Mouse (Mus musculus) C2C12 (cell line): ENCODE measurements around the gene Plekhg1. TPM values are rescaled to one million over a fixed set of nuclear protein-coding genes. Genes with fewer than 3 reads are reported as not detected.

Experiments used
- H3K27me3 ChIP-seq: one replicate; pipeline ENCODE4 v1.6.1; 2011; ENCODE audit not compliant: control insufficient read depth, insufficient read depth, insufficient read length
- H3K36me3 ChIP-seq: one replicate; pipeline ENCODE4 v1.6.1; 2011; ENCODE audit not compliant: control insufficient read depth, insufficient read depth
- H3K4me3 ChIP-seq: one replicate; pipeline ENCODE4 v1.5.1; 2011; ENCODE audit warnings: mild to moderate bottlenecking, control low read depth; ENCODE audit not compliant: poor library complexity, insufficient read depth, severe bottlenecking
- H3K79me2 ChIP-seq: one replicate; pipeline ENCODE4 v1.6.1; 2011; ENCODE audit not compliant: control insufficient read depth, insufficient read depth
- H3K79me3 ChIP-seq: one replicate; pipeline ENCODE4 v1.6.1; 2011; ENCODE audit warnings: low read depth, control low read depth
- H3ac ChIP-seq: one replicate; pipeline ENCODE3; 2011; ENCODE audit warnings: low read depth; ENCODE audit not compliant: control insufficient read depth, insufficient read length
- CEBPB ChIP-seq: IDR thresholded peaks from one replicate; pipeline ENCODE4 v1.6.1; 2011; ENCODE audit warnings: low read depth, mild to moderate bottlenecking, control low read depth, moderate library complexity
- CTCF ChIP-seq: IDR thresholded peaks from one replicate; pipeline ENCODE4 v1.5.1; 2011; ENCODE audit not compliant: control insufficient read depth, insufficient read depth, insufficient read length
- FOSL1 ChIP-seq: IDR thresholded peaks from one replicate; pipeline ENCODE4 v1.8.0; 2011; ENCODE audit warnings: mild to moderate bottlenecking, low read length; ENCODE audit not compliant: poor library complexity, insufficient read depth, severe bottlenecking
- MAX ChIP-seq: IDR thresholded peaks from one replicate; pipeline ENCODE4 v1.6.1; 2011; ENCODE audit warnings: mild to moderate bottlenecking, control low read depth
- MYOD1 ChIP-seq: IDR thresholded peaks from one replicate; pipeline ENCODE4 v1.6.1; 2011; ENCODE audit warnings: low read depth; ENCODE audit not compliant: control insufficient read depth, insufficient read length
- MYOG ChIP-seq: IDR thresholded peaks from one replicate; pipeline ENCODE4 v1.6.1; 2011; ENCODE audit not compliant: control insufficient read depth, insufficient read length; ENCODE audit errors: extremely low read depth
- USF1 ChIP-seq: IDR thresholded peaks from one replicate; pipeline ENCODE4 v1.6.1; 2011; ENCODE audit warnings: low read depth, mild to moderate bottlenecking, control low read depth, moderate library complexity
- polyA plus RNA-seq: library from polyadenylated mRNA; unstranded; fragments of >200 nt; fragmentation: generic; extraction: Trizol; gene quantifications from one replicate; pipeline ENCODE4 v1.2.1, GENCODE M21; 2012; ENCODE audit warnings: missing spikeins

Gene Plekhg1
- polyA plus RNA-seq, 1 experiment = under 0.01 TPM

- Histone ChIP-seq H3K27me3 (no peaks in the 10 kb centered on the region), H3K36me3 (no peaks in the 10 kb centered on the region), H3ac (no peak overlapping the region), H3K4me3 (no peak overlapping the region), H3K79me3 (no peaks in the 10 kb centered on the region), H3K79me2 (no peaks in the 10 kb centered on the region)
- no peak for TF ChIP-seq MAX
- no peak for TF ChIP-seq CEBPB
- no peak for TF ChIP-seq CTCF
- no peak for TF ChIP-seq MYOD1
- TF ChIP-seq MYOG = no peak
- no peak for TF ChIP-seq FOSL1
- no peak for TF ChIP-seq USF1
Measured at GRCm38 (mm10) chr10:3718021-3718865, 21.9 kb upstream of the Plekhg1 start.

- Histone ChIP-seq H3K27me3 (no peaks in the 10 kb centered on the region), H3K36me3 (no peaks in the 10 kb centered on the region), H3K79me2 (no peaks in the 10 kb centered on the region), H3K4me3 (no peak overlapping the region), H3K79me3 (no peaks in the 10 kb centered on the region), H3ac (no peak overlapping the region)
- TF ChIP-seq USF1 (no peak), MYOD1 (no peak), CEBPB (no peak)
Measured at GRCm38 (mm10) chr10:3720296-3720695, 19.9 kb upstream of the Plekhg1 start.

- TF ChIP-seq MYOD1 (no peak), CTCF (no peak), MYOG (no peak), CEBPB (no peak), USF1 (no peak), MAX (no peak), FOSL1 (no peak)
- H3K27me3 ChIP-seq = no peaks in the 10 kb centered on the region
- no peaks in the 10 kb centered on the region for H3K36me3 ChIP-seq
- H3K79me2 ChIP-seq = no peaks in the 10 kb centered on the region
- H3ac ChIP-seq = no peak overlapping the region
- H3K79me3 ChIP-seq = no peaks in the 10 kb centered on the region
- H3K4me3 ChIP-seq = no peak overlapping the region
Measured at GRCm38 (mm10) chr10:3722339-3722738, 17.8 kb upstream of the Plekhg1 start.

GRCm38 (mm10) chr10:3724665-3725064 lies 15.5 kb upstream of the Plekhg1 start:
- no peak overlapping the region for H3K4me3 ChIP-seq
- H3ac ChIP-seq = no peak overlapping the region
- no peaks in the 10 kb centered on the region for H3K79me3 ChIP-seq
- no peaks in the 10 kb centered on the region for H3K79me2 ChIP-seq
- no peaks in the 10 kb centered on the region for H3K27me3 ChIP-seq
- no peaks in the 10 kb centered on the region for H3K36me3 ChIP-seq
- no peak for TF ChIP-seq CEBPB
- no peak for TF ChIP-seq USF1
- TF ChIP-seq MAX = no peak
- no peak for TF ChIP-seq MYOD1
- TF ChIP-seq FOSL1 = no peak
- TF ChIP-seq CTCF = no peak
- no peak for TF ChIP-seq MYOG

- H3K79me2 ChIP-seq = no peaks in the 10 kb centered on the region
- no peak overlapping the region for H3K4me3 ChIP-seq
- H3K36me3 ChIP-seq = no peaks in the 10 kb centered on the region
- H3ac ChIP-seq = no peak overlapping the region
- no peaks in the 10 kb centered on the region for H3K79me3 ChIP-seq
- TF ChIP-seq MAX = no peak
- TF ChIP-seq MYOD1 = no peak
- TF ChIP-seq CEBPB = no peak
- TF ChIP-seq FOSL1 = no peak
- no peaks in the 10 kb centered on the region for H3K27me3 ChIP-seq
Measured at GRCm38 (mm10) chr10:3729666-3730065, 10.5 kb upstream of the Plekhg1 start.

- TF ChIP-seq MYOD1 = no peak
- no peak for TF ChIP-seq FOSL1
- no peak for TF ChIP-seq CEBPB
- no peak for TF ChIP-seq MYOG
- TF ChIP-seq MAX = no peak
- TF ChIP-seq CTCF = no peak
- TF ChIP-seq USF1 = no peak
- no peaks in the 10 kb centered on the region for H3K79me2 ChIP-seq
- no peaks in the 10 kb centered on the region for H3K79me3 ChIP-seq
- no peaks in the 10 kb centered on the region for H3K27me3 ChIP-seq
- no peak overlapping the region for H3K4me3 ChIP-seq
- H3K36me3 ChIP-seq = no peaks in the 10 kb centered on the region
- no peak overlapping the region for H3ac ChIP-seq
Measured at GRCm38 (mm10) chr10:3730314-3730713, 9.8 kb upstream of the Plekhg1 start.
